Mouse (Mus musculus) lung, postnatal 0 days (tissue): Measurements from ENCODE around the gene Nars2. TPM values are rescaled to one million over a fixed set of nuclear protein-coding genes. Genes with fewer than 3 reads are reported as not detected.

Source experiments
- ATAC-seq: fragments of 200-750 bp; cut with Nextera tagmentation; 2 replicates; pipeline ENCODE4 v1.8.0; 2017; ENCODE audit warnings: moderate library complexity
- DNase-seq: peaks from one replicate; pipeline ENCODE4 v3.0.0-alpha.2; 2016; ENCODE audit warnings: low spot score
- H3K27ac ChIP-seq: fragments of 300-500 bp; sonication (generic); 2 replicates; pipeline ENCODE4 v1.5.1; 2014; ENCODE audit warnings: antibody characterized with exemption, mild to moderate bottlenecking, low read length, mixed read lengths
- H3K27me3 ChIP-seq: fragments of 300-500 bp; sonication (generic); replicated peaks from 2 replicates; pipeline ENCODE4 v1.6.1; 2014; ENCODE audit warnings: low read length, mixed read lengths; ENCODE audit not compliant: insufficient read depth
- H3K36me3 ChIP-seq: fragments of 300-500 bp; sonication (generic); 2 replicates; pipeline ENCODE4 v1.6.1; 2014; ENCODE audit warnings: low read length, mixed read lengths; ENCODE audit not compliant: insufficient read depth
- H3K4me1 ChIP-seq: fragments of 300-500 bp; sonication (generic); 2 replicates; pipeline ENCODE4 v1.6.1; 2014; ENCODE audit warnings: antibody characterized with exemption, low read depth, low read length, mixed read lengths; ENCODE audit not compliant: insufficient read depth
- H3K4me2 ChIP-seq: fragments of 300-500 bp; sonication (generic); replicated peaks from 2 replicates; pipeline ENCODE4 v1.6.1; 2014; ENCODE audit warnings: low read depth, mild to moderate bottlenecking, low read length, moderate library complexity, mixed read lengths
- H3K4me3 ChIP-seq: fragments of 300-500 bp; sonication (generic); 2 replicates; pipeline ENCODE4 v1.5.1; 2014; ENCODE audit warnings: low read depth, low read length
- H3K9ac ChIP-seq: fragments of 300-500 bp; sonication (generic); replicated peaks from 2 replicates; pipeline ENCODE4 v1.6.1; 2014; ENCODE audit warnings: low read depth, mild to moderate bottlenecking
- H3K9me3 ChIP-seq: fragments of 300-500 bp; sonication (generic); 2 replicates; pipeline ENCODE4 v1.6.1; 2016; ENCODE audit warnings: low read length, mixed read lengths
- CTCF ChIP-seq: IDR thresholded peaks from 2 replicates; pipeline ENCODE4 v1.5.1; 2016; ENCODE audit warnings: antibody characterized with exemption, mild to moderate bottlenecking
- EP300 ChIP-seq: IDR thresholded peaks from 2 replicates; pipeline ENCODE4 v1.6.1; 2016; ENCODE audit warnings: antibody characterized with exemption, mild to moderate bottlenecking, control low read depth
- WGBS: fragments of 180-500 bp; shearing (Covaris S2); extraction: QIAGEN DNeasy Blood & Tissue Kit; methylation state at CpG from one replicate; pipeline ENCODE4 v1.1.7; 2014; 5-methylcytosine and 5-hydroxymethylcytosine counted together
- polyA plus RNA-seq: library from polyadenylated mRNA; unstranded; fragments of >200 nt; fragmentation: Nextera tagmentation; extraction: Ambion mirVana; gene quantifications from 2 replicates; pipeline ENCODE4 v1.2.1, GENCODE M21; 2015

Gene Nars2
- polyA plus RNA-seq, 1 experiment from 2014 or later = 9.8 TPM

DNA sequence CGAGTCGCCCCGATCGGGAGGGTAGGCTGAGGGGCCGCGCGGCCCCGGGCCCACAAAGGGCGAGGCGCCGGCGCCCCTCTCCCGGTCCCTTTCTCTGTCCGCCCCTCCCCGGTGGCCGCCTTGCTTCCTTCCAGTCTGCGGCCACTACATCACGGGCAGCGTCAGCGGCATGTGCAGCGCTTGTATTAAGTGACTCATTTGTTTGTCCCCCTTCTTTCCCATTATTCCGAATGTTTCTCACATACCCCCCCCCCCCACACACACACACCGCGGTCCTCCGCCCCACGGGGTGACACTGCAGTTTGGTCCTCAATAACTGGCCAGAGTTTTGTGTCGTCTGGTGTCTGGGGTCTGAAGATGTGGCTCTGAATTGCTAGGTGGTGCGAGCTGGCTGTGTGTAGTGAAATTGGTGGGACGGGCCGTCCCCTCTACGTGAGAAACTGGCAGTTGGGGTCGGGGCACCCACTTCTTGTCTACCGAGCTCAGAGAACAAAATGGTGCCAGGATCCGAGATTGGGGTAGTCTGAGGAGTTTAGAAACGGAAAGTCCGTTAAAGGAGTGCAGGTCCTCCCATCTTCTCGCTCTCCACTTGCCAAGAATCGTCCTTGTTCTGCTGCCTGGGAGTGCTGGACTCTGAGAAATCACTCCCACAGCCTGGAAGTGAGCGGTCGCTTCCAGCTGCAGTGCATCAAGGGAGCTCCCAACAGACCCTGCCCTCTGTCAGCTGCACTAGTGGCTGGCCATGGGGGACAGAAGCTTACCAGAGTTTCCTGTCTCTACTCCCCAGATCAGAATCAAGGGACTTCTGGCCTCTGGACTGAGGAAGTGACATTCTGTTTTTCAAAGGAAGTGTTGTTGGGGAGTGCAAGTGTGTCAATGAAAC lies 131.2 kb downstream of the Nars2 start:
- H3K4me2 ChIP-seq = peak overlapping the region; percentile 79
- TF ChIP-seq EP300 (peak; percentile 64), CTCF (no peak; the same call in 1 of the 2 replicates)
- peaks cover 6% of the 10 kb centered on the region; the same call in 1 of the 2 replicates for H3K4me1 ChIP-seq
- 1% methylated on average over 25 of the region's 40 CpGs for WGBS
- H3K9ac ChIP-seq = peak overlapping the region; percentile 96
- no peaks in the 10 kb centered on the region for H3K27me3 ChIP-seq
- no peaks in the 10 kb centered on the region for H3K9me3 ChIP-seq
- H3K36me3 ChIP-seq = no peaks in the 10 kb centered on the region
- ATAC-seq (peak; percentile 70), DNase-seq (peak; percentile 90)
- H3K4me3 ChIP-seq = peak overlapping the region; percentile 100
- H3K27ac ChIP-seq = peak overlapping the region; percentile 99

GRCm38 (mm10) chr7:97083579-97083978 lies 132.3 kb downstream of the Nars2 start:
- peaks cover 6% of the 10 kb centered on the region; the same call in 1 of the 2 replicates for H3K4me1 ChIP-seq
- no peak for DNase-seq
- H3K4me3 ChIP-seq = no peak overlapping the region
- H3K9me3 ChIP-seq = no peaks in the 10 kb centered on the region
- ATAC-seq = no peak
- H3K27me3 ChIP-seq = no peaks in the 10 kb centered on the region
- H3K4me2 ChIP-seq = peak overlapping the region; percentile 79
- 60% methylated on average over 9 of the region's 9 CpGs for WGBS
- peak overlapping the region; percentile 99 for H3K27ac ChIP-seq
- no peaks in the 10 kb centered on the region for H3K36me3 ChIP-seq
- no peak overlapping the region for H3K9ac ChIP-seq
- peak; percentile 24; the same call in 1 of the 2 replicates for TF ChIP-seq EP300
- TF ChIP-seq CTCF = no peak

- Histone ChIP-seq H3K4me1 (peaks cover 6% of the 10 kb centered on the region; the same call in 1 of the 2 replicates), H3K4me2 (no peak overlapping the region), H3K9ac (no peak overlapping the region), H3K36me3 (no peaks in the 10 kb centered on the region), H3K9me3 (no peaks in the 10 kb centered on the region), H3K27ac (0 out of 2 replicates have a peak overlapping the region, but pooled peaks have one; percentile 99), H3K4me3 (no peak overlapping the region), H3K27me3 (no peaks in the 10 kb centered on the region)
- DNase-seq = peak; percentile 82
- peak; percentile 20; the same call in 1 of the 2 replicates for ATAC-seq
- WGBS = 86% methylated on average over 1 of the region's 1 CpGs
- no peak for TF ChIP-seq EP300
- TF ChIP-seq CTCF = no peak
These were observed 132.9 kb downstream of the Nars2 start for GRCm38 (mm10) chr7:97084181-97084580.

GRCm38 (mm10) chr7:97085291-97085690 lies 134.0 kb downstream of the Nars2 start:
- WGBS = 15% methylated on average over 4 of the region's 4 CpGs
- H3K36me3 ChIP-seq = no peaks in the 10 kb centered on the region

DNA sequence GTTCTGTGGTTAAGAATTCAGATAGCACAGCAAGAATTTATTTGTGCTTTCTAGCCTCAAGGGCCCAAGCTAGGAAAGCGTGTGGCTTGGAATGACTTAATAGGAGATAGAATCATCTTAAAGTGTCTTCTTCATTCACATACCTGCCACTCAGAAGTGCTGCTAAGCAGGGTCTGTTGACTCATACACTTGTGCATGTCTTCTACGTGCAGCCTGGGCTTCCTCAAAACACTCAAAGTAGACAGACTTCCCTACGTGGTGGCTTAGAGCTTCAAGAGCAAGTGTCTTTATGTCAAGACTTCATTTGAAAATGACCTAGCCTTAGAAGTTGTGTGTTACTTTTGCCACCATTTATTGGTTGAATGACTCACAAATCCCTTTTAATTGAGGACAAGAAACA lies 142.9 kb downstream of the Nars2 start:
- no peak overlapping the region for H3K4me3 ChIP-seq
- H3K27me3 ChIP-seq = no peaks in the 10 kb centered on the region
- H3K4me1 ChIP-seq = no peaks in the 10 kb centered on the region
- H3K36me3 ChIP-seq = no peaks in the 10 kb centered on the region
- no peak overlapping the region for H3K9ac ChIP-seq
- WGBS = 58% methylated on average over 3 of the region's 3 CpGs
- ATAC-seq (no peak), DNase-seq (no peak)
- TF ChIP-seq EP300 (no peak), CTCF (no peak)
- H3K9me3 ChIP-seq = no peaks in the 10 kb centered on the region
- no peak overlapping the region for H3K27ac ChIP-seq
- no peak overlapping the region for H3K4me2 ChIP-seq

More at GRCm38 (mm10) chr7:97085291-97085690, 134.0 kb downstream of the Nars2 start:
- no peaks in the 10 kb centered on the region for H3K27me3 ChIP-seq
- no peak for TF ChIP-seq EP300
- TF ChIP-seq CTCF = peak; percentile 65
- ATAC-seq = no peak
- H3K9ac ChIP-seq = no peak overlapping the region
- peak; percentile 77 for DNase-seq
- H3K4me1 ChIP-seq = peaks cover 6% of the 10 kb centered on the region; the same call in 1 of the 2 replicates
- no peak overlapping the region for H3K27ac ChIP-seq
- no peak overlapping the region for H3K4me3 ChIP-seq
- no peaks in the 10 kb centered on the region for H3K9me3 ChIP-seq
- no peak overlapping the region for H3K4me2 ChIP-seq

DNA sequence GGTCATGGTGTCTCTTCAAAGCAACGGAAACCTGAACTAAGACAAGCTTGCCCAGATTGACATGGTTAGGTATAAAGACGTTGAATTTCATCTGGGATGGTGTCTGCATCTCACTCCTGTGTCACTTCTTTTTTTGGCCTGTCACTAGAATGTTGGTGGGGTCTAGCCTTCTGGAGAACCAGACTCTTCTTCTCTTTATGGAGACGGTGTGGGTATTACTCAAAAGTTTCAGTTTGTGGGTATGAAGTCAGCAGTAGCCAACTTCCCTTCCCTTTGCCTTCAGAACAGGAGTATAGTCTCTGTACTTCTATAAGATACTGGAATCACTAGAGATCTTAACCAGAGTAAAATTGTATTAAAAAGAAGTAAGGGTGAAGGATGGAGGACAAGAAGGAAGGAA lies 156.8 kb downstream of the Nars2 start:
- no peak for ATAC-seq
- Histone ChIP-seq H3K4me1 (no peaks in the 10 kb centered on the region; the same call in 1 of the 2 replicates), H3K9me3 (no peaks in the 10 kb centered on the region), H3K27me3 (no peaks in the 10 kb centered on the region), H3K4me3 (no peak overlapping the region), H3K27ac (no peak overlapping the region), H3K36me3 (no peaks in the 10 kb centered on the region), H3K9ac (no peak overlapping the region), H3K4me2 (no peak overlapping the region)
- WGBS = 89% methylated on average over 3 of the region's 3 CpGs
- no peak for TF ChIP-seq EP300
- no peak for TF ChIP-seq CTCF
- no peak for DNase-seq

Other genes with a start within 250 kb of the Nars2 start
- gene Gab2, start 130.1 kb downstream of the Nars2 start, polyA plus RNA-seq = 7.0 and 7.7 TPM in 2 replicates